Mouse (Mus musculus) bone marrow, adult 2 months (tissue): Measurements from ENCODE around the gene Stk39.

Experiments
- CTCF ChIP-seq: fragments of 200-500 bp; IDR thresholded peaks from 2 replicates; pipeline ENCODE4 v1.5.1; 2011; ENCODE audit warnings: low read length, control low read depth; ENCODE audit not compliant: control insufficient read depth, insufficient read depth
- POLR2A ChIP-seq: fragments of 200-500 bp; IDR thresholded peaks from 2 replicates; pipeline ENCODE4 v1.6.1; 2011; ENCODE audit warnings: low read depth, mild to moderate bottlenecking, control low read depth, low read length, borderline replicate concordance; ENCODE audit not compliant: control insufficient read depth

DNA sequence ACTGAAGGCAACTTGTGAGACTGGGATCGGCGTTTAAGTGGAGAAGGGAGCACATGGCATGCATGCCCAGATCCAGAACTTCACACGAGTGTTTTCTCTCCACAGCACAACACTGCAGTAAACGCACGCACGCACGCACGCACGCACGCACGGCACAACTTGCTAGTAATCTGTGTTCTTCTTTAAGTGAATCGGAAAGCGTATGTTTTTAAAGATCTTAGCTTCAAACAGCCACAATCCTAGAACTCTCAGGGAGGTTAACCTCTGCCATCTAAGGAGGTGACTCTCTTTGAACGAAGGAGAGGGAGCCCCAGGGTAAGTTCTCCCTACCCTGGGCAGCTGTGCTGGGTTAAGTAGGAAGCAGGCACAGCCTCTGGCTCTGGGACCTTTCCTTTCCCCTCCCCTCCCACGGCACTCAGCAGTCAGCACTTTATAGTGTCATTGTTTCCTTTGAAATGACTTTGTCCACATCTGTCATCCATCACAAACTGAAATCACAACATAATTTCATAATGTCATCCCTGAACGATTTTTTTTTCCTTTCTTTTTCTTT, 66.8 kb downstream of the Stk39 start:
- no peak for TF ChIP-seq CTCF
- no peak for TF ChIP-seq POLR2A
